Mouse (Mus musculus) frontal cortex, postnatal 10 days (tissue): ENCODE data around the gene Trim54.

Experiments used
- DNase-seq, 2 experiments: peaks; one replicate each; pipeline ENCODE4 v3.0.0; 2022; ENCODE audit warnings: low spot score in 2 of 2, mixed read lengths in 1 of 2

Gene Trim54

DNA sequence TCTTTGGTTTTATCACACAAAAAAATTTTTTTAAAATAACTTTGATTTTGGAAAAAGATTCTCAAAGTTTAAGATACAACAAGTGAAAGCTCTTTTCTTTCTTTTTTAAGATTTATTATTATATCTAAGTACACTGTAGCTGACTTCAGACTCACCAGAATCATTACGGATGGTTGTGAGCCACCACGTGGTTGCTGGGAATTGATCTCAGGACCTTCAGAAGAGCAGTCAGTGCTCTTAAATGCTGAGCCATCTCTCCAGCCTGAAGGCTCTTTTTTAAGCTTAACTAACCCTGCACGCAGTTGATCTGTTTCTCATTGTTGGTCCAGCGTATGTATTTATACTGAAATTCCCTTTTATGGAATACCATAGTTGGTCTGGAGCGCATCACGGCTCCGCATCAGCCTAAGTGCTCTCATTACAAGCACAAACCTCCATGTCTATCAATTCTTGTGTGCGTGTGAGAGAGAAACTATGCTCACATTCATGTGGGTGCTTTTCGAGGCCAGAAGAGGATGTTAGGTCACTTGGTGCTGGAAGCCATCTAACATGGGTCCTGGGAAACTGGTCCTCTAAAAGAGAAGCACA, 64.8 kb downstream of the Trim54 start:
- DNase-seq, result no peak

DNA sequence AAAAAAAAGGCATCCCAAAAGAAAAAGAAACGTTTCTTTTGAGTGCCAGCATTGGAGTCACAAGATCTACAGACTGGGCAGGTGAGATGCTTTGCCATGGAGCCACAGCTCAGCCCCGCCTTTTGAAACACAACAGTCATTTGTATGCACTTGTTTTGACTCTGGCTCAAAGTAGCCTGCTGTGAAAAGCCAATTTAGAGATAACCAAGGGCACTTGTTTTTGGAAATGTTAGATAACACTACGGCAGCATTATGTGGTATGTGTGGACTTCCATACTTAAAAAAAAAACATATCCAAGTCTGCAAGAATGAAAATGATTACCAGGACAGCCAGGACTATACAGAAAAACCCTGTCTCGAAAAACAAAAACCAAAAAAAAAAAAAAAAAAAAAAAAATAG, 67.2 kb downstream of the Trim54 start:
- DNase-seq, result no peak
